Mouse (Mus musculus): Measurements from ENCODE around the gene Ccdc24. TPM values are rescaled to one million over a fixed set of nuclear protein-coding genes. Genes with fewer than 3 reads are reported as not detected.
A peak's percentile ranks its signal among the peaks of the same experiment; 100 is the strongest.

Gene Ccdc24
- polyA plus RNA-seq (2014; fragmentation: Nextera tagmentation; extraction: Ambion mirVana): 1.4 and 2.6 TPM in 2 replicates

GRCm38 (mm10) chr4:117872471-117872886, at the start of gene Ccdc24:
Gene Ccdc24, minus strand, starts transcription at chr4:117872557.
- 0 out of 2 replicates have a peak within 1 kb of the TSS, but pooled peaks have one; percentile 11 for H3K9ac ChIP-seq (replicated peaks; ENCODE audit: low read depth, low read length)
- H3K36me3 ChIP-seq (ENCODE audit: control insufficient read depth, insufficient read depth, low read length): peaks cover 30% of the 10 kb centered on the region; the same call in 1 of the 2 replicates

GRCm38 (mm10) chr4:117921358-117921757, 49.0 kb upstream of the Ccdc24 start:
- Histone ChIP-seq H3K27me3 (ENCODE audit: control insufficient read depth, insufficient read depth, low read length) (peaks cover 7% of the 10 kb centered on the region; the same call in 1 of the 2 replicates), H3K9ac (replicated peaks; ENCODE audit: low read depth, low read length) (no peak overlapping the region), H3K9me3 (ENCODE audit: control insufficient read depth, low read length) (no peaks in the 10 kb centered on the region), H3K4me2 (ENCODE audit: low read depth, low read length) (no peak overlapping the region), H3K4me1 (ENCODE audit: control insufficient read depth, insufficient read depth, low read length) (no peaks in the 10 kb centered on the region), H3K36me3 (ENCODE audit: control insufficient read depth, insufficient read depth, low read length) (no peaks in the 10 kb centered on the region), H3K27ac (ENCODE audit: low read depth, low read length) (no peak overlapping the region), H3K4me3 (ENCODE audit: low read depth, low read length) (no peak overlapping the region)
- no peak for ATAC-seq (ENCODE audit: low read depth)
- WGBS: 92% methylated on average over 2 of the region's 2 CpGs

More at GRCm38 (mm10) chr4:117872471-117872886, at the start of gene Ccdc24:
- no peaks in the 10 kb centered on the region for H3K27me3 ChIP-seq (ENCODE audit: control insufficient read depth, insufficient read depth, low read length)
- no peaks in the 10 kb centered on the region for H3K9me3 ChIP-seq (ENCODE audit: control insufficient read depth, low read length)
- ATAC-seq (ENCODE audit: low read depth): no peak; the same call in 1 of the 2 replicates
- no peaks in the 10 kb centered on the region for H3K4me1 ChIP-seq (ENCODE audit: control insufficient read depth, insufficient read depth, low read length)
- no peak within 1 kb of the TSS for H3K4me3 ChIP-seq (ENCODE audit: low read depth, low read length)
- WGBS: 10% methylated on average over 14 of the region's 14 CpGs
- H3K4me2 ChIP-seq (ENCODE audit: low read depth, low read length): 0 out of 2 replicates have a peak within 1 kb of the TSS, but pooled peaks have one; percentile 14
- no peak within 1 kb of the TSS for H3K27ac ChIP-seq (ENCODE audit: low read depth, low read length)

GRCm38 (mm10) chr4:117918762-117919161, 46.4 kb upstream of the Ccdc24 start:
- Histone ChIP-seq H3K27ac (ENCODE audit: low read depth, low read length) (no peak overlapping the region), H3K9me3 (ENCODE audit: control insufficient read depth, low read length) (no peaks in the 10 kb centered on the region), H3K4me2 (ENCODE audit: low read depth, low read length) (no peak overlapping the region), H3K4me3 (ENCODE audit: low read depth, low read length) (no peak overlapping the region), H3K36me3 (ENCODE audit: control insufficient read depth, insufficient read depth, low read length) (no peaks in the 10 kb centered on the region), H3K4me1 (ENCODE audit: control insufficient read depth, insufficient read depth, low read length) (peaks cover 9% of the 10 kb centered on the region), H3K27me3 (ENCODE audit: control insufficient read depth, insufficient read depth, low read length) (no peaks in the 10 kb centered on the region), H3K9ac (replicated peaks; ENCODE audit: low read depth, low read length) (no peak overlapping the region)
- ATAC-seq (ENCODE audit: low read depth): no peak
- 87% methylated on average over 5 of the region's 5 CpGs for WGBS

DNA sequence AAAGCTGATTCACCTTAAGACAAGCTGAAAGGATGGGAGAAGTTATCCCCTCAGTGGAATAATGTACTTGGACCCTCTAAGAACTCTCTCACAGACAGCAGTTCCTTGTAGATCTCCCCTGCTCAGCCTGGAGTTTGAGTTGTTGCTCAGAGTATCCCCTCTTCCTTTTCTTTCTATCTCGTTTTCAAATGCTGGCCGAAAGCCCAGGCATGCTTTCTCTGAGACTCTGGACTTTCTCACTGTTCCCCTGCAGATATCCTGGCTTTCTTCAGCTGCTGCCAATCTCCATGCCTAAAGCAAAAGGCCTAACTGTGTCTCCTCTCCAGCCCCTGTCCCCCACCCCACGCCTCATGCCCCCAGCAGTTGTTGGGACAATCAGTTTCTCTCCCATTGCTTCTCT, 45.9 kb upstream of the Ccdc24 start:
- peaks cover 14% of the 10 kb centered on the region for H3K4me1 ChIP-seq (ENCODE audit: control insufficient read depth, insufficient read depth, low read length)
- H3K9me3 ChIP-seq (ENCODE audit: control insufficient read depth, low read length): no peaks in the 10 kb centered on the region
- no peak overlapping the region for H3K9ac ChIP-seq (replicated peaks; ENCODE audit: low read depth, low read length)
- no peak for ATAC-seq (ENCODE audit: low read depth)
- no peaks in the 10 kb centered on the region for H3K36me3 ChIP-seq (ENCODE audit: control insufficient read depth, insufficient read depth, low read length)
- H3K4me3 ChIP-seq (ENCODE audit: low read depth, low read length): no peak overlapping the region
- no peak overlapping the region for H3K27ac ChIP-seq (ENCODE audit: low read depth, low read length)
- H3K27me3 ChIP-seq (ENCODE audit: control insufficient read depth, insufficient read depth, low read length): no peaks in the 10 kb centered on the region
- H3K4me2 ChIP-seq (ENCODE audit: low read depth, low read length): no peak overlapping the region
- WGBS: 71% methylated on average over 3 of the region's 3 CpGs

DNA sequence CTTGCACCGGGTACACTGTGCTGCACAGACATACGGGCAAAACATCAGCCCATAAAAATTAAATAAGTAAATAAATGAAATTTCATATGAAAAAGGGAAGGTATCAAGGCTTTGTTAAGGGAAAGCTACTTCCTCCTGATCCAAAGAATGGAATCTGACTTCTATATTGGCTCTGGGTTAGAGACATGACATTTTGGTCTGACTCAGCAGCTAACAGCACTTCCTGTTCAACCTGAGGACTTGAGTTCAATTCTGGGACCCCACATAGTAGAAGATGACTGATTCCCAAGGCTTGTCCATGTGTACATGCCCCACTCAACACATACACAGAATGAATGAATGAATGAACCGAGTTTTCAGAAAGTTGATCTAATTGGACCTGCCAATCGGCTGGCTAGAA, 45.5 kb upstream of the Ccdc24 start:
- no peak for ATAC-seq (ENCODE audit: low read depth)
- H3K9ac ChIP-seq (replicated peaks; ENCODE audit: low read depth, low read length): no peak overlapping the region
- no peaks in the 10 kb centered on the region for H3K9me3 ChIP-seq (ENCODE audit: control insufficient read depth, low read length)
- H3K36me3 ChIP-seq (ENCODE audit: control insufficient read depth, insufficient read depth, low read length): no peaks in the 10 kb centered on the region
- WGBS: 88% methylated on average over 4 of the region's 4 CpGs
- H3K27me3 ChIP-seq (ENCODE audit: control insufficient read depth, insufficient read depth, low read length): no peaks in the 10 kb centered on the region
- H3K4me3 ChIP-seq (ENCODE audit: low read depth, low read length): no peak overlapping the region
- no peak overlapping the region for H3K4me2 ChIP-seq (ENCODE audit: low read depth, low read length)
- H3K4me1 ChIP-seq (ENCODE audit: control insufficient read depth, insufficient read depth, low read length): peaks cover 18% of the 10 kb centered on the region
- no peak overlapping the region for H3K27ac ChIP-seq (ENCODE audit: low read depth, low read length)

GRCm38 (mm10) chr4:117917402-117917801, 45.0 kb upstream of the Ccdc24 start:
- H3K4me2 ChIP-seq (ENCODE audit: low read depth, low read length): no peak overlapping the region
- no peaks in the 10 kb centered on the region for H3K36me3 ChIP-seq (ENCODE audit: control insufficient read depth, insufficient read depth, low read length)
- ATAC-seq (ENCODE audit: low read depth): no peak
- H3K9me3 ChIP-seq (ENCODE audit: control insufficient read depth, low read length): no peaks in the 10 kb centered on the region
- WGBS: over 99% methylated on average over 4 of the region's 4 CpGs
- H3K27me3 ChIP-seq (ENCODE audit: control insufficient read depth, insufficient read depth, low read length): no peaks in the 10 kb centered on the region
- peaks cover 23% of the 10 kb centered on the region for H3K4me1 ChIP-seq (ENCODE audit: control insufficient read depth, insufficient read depth, low read length)
- H3K4me3 ChIP-seq (ENCODE audit: low read depth, low read length): no peak overlapping the region
- no peak overlapping the region for H3K9ac ChIP-seq (replicated peaks; ENCODE audit: low read depth, low read length)
- H3K27ac ChIP-seq (ENCODE audit: low read depth, low read length): no peak overlapping the region

GRCm38 (mm10) chr4:117916386-117916785, 44.0 kb upstream of the Ccdc24 start:
- no peak overlapping the region for H3K4me2 ChIP-seq (ENCODE audit: low read depth, low read length)

GRCm38 (mm10) chr4:117915489-117916105, 43.2 kb upstream of the Ccdc24 start:
- ATAC-seq (ENCODE audit: low read depth): no peak
- Histone ChIP-seq H3K4me2 (ENCODE audit: low read depth, low read length) (peak overlapping the region; percentile 98), H3K9me3 (ENCODE audit: control insufficient read depth, low read length) (no peaks in the 10 kb centered on the region), H3K4me1 (ENCODE audit: control insufficient read depth, insufficient read depth, low read length) (peaks cover 35% of the 10 kb centered on the region), H3K27ac (ENCODE audit: low read depth, low read length) (peak overlapping the region; percentile 85; the same call in 1 of the 2 replicates), H3K27me3 (ENCODE audit: control insufficient read depth, insufficient read depth, low read length) (no peaks in the 10 kb centered on the region), H3K36me3 (ENCODE audit: control insufficient read depth, insufficient read depth, low read length) (peaks cover 9% of the 10 kb centered on the region; the same call in 1 of the 2 replicates), H3K9ac (replicated peaks; ENCODE audit: low read depth, low read length) (peak overlapping the region; percentile 88), H3K4me3 (ENCODE audit: low read depth, low read length) (peak overlapping the region; percentile 84)
- 6% methylated on average over 19 of the region's 19 CpGs for WGBS

More at GRCm38 (mm10) chr4:117916386-117916785, 44.0 kb upstream of the Ccdc24 start:
- peaks cover 32% of the 10 kb centered on the region for H3K4me1 ChIP-seq (ENCODE audit: control insufficient read depth, insufficient read depth, low read length)
- H3K9me3 ChIP-seq (ENCODE audit: control insufficient read depth, low read length): no peaks in the 10 kb centered on the region
- no peak overlapping the region for H3K27ac ChIP-seq (ENCODE audit: low read depth, low read length)
- 83% methylated on average over 5 of the region's 5 CpGs for WGBS
- no peak overlapping the region for H3K4me3 ChIP-seq (ENCODE audit: low read depth, low read length)
- H3K27me3 ChIP-seq (ENCODE audit: control insufficient read depth, insufficient read depth, low read length): no peaks in the 10 kb centered on the region
- no peak for ATAC-seq (ENCODE audit: low read depth)
- H3K36me3 ChIP-seq (ENCODE audit: control insufficient read depth, insufficient read depth, low read length): peaks cover 7% of the 10 kb centered on the region; the same call in 1 of the 2 replicates
- H3K9ac ChIP-seq (replicated peaks; ENCODE audit: low read depth, low read length): no peak overlapping the region

Measured in neural tube, embryonic 14.5 days (tissue).